Mouse (Mus musculus): Measurements from ENCODE around the gene Ssx2ip.
"Not testable (repeated sequence)": the region's sequence is repeated elsewhere in the genome, so short reads cannot be mapped to it uniquely, and the experiment has no call there.

Ssx2ip gene

GRCm38 (mm10) chr3:146403770-146404169 lies 672 bp upstream of the Ssx2ip start:
- in situ Hi-C loops (cut with MboI): no loop called here

GRCm38 (mm10) chr3:146405213-146406006 lies 968 bp downstream of the Ssx2ip start:
- in situ Hi-C loops (cut with MboI): no loop called here

- in situ Hi-C loops (cut with MboI): no loop called here
These were observed 1.5 kb downstream of the Ssx2ip start for GRCm38 (mm10) chr3:146406007-146406341.

- in situ Hi-C loops (cut with MboI): no loop called here
These were observed 2.8 kb downstream of the Ssx2ip start for GRCm38 (mm10) chr3:146407086-146407721.

- in situ Hi-C loops (cut with MboI): no loop called here
These were observed 5.7 kb downstream of the Ssx2ip start for GRCm38 (mm10) chr3:146410114-146410513.

GRCm38 (mm10) chr3:146412008-146412407 lies 7.6 kb downstream of the Ssx2ip start:
- in situ Hi-C loops (cut with MboI): no loop called here

GRCm38 (mm10) chr3:146412480-146412879 lies 8.0 kb downstream of the Ssx2ip start:
- in situ Hi-C loops (cut with MboI): no loop called here

- in situ Hi-C loops (cut with MboI): no loop called here
These were observed 8.6 kb downstream of the Ssx2ip start for GRCm38 (mm10) chr3:146413016-146413415.

GRCm38 (mm10) chr3:146413992-146414391 lies 9.6 kb downstream of the Ssx2ip start:
- in situ Hi-C loops (cut with MboI): no loop called here

- in situ Hi-C loops (cut with MboI): no loop called here
These were observed 10.1 kb downstream of the Ssx2ip start for GRCm38 (mm10) chr3:146414555-146414954.

GRCm38 (mm10) chr3:146417873-146418272 lies 13.4 kb downstream of the Ssx2ip start:
- in situ Hi-C loops (cut with MboI): no loop called here

GRCm38 (mm10) chr3:146418901-146419300 lies 14.5 kb downstream of the Ssx2ip start:
- in situ Hi-C loops (cut with MboI): no loop called here

- in situ Hi-C loops (cut with MboI): no loop called here
These were observed 15.1 kb downstream of the Ssx2ip start for GRCm38 (mm10) chr3:146419534-146419933.

GRCm38 (mm10) chr3:146419992-146420537 lies 15.6 kb downstream of the Ssx2ip start:
- in situ Hi-C loops (cut with MboI): no loop called here

GRCm38 (mm10) chr3:146421787-146422186 lies 17.3 kb downstream of the Ssx2ip start:
- in situ Hi-C loops (cut with MboI): no loop called here

GRCm38 (mm10) chr3:146423710-146424109 lies 19.3 kb downstream of the Ssx2ip start:
- in situ Hi-C loops (cut with MboI): no loop called here

GRCm38 (mm10) chr3:146424306-146424900 lies 20.0 kb downstream of the Ssx2ip start:
- in situ Hi-C loops (cut with MboI): no loop called here

GRCm38 (mm10) chr3:146425902-146426301 lies 21.5 kb downstream of the Ssx2ip start:
- in situ Hi-C loops (cut with MboI): no loop called here

- in situ Hi-C loops (cut with MboI): no loop called here
These were observed 22.0 kb downstream of the Ssx2ip start for GRCm38 (mm10) chr3:146426489-146426888.

- in situ Hi-C loops (cut with MboI): not testable (repeated sequence)
These were observed 28.6 kb downstream of the Ssx2ip start for GRCm38 (mm10) chr3:146433063-146433462.

GRCm38 (mm10) chr3:146433681-146434350 lies 29.4 kb downstream of the Ssx2ip start:
- in situ Hi-C loops (cut with MboI): no loop called here

GRCm38 (mm10) chr3:146434686-146435085 lies 30.2 kb downstream of the Ssx2ip start:
- in situ Hi-C loops (cut with MboI): no loop called here
